Mouse (Mus musculus): ENCODE data around the gene Ubald1. TPM values are rescaled to one million over a fixed set of nuclear protein-coding genes. Genes with fewer than 3 reads are reported as not detected.

Gene Ubald1
- polyA plus RNA-seq, 1 experiment from 2014 or later: 26.4 TPM

GRCm38 (mm10) chr16:4906559-4906958, 26.4 kb upstream of the Ubald1 start:
- H3K4me1 ChIP-seq (ENCODE audit: control insufficient read depth, insufficient read depth, low read length): no peaks in the 10 kb centered on the region
- no peak overlapping the region for H3K4me2 ChIP-seq (ENCODE audit: low read depth, low read length)
- no peaks in the 10 kb centered on the region for H3K9me3 ChIP-seq (replicated peaks; ENCODE audit: control insufficient read depth, low read length)
- ATAC-seq (replicated peaks; ENCODE audit: insufficient number of reproducible peaks, low FRiP score, low TSS enrichment, low read depth) (no peak), DNase-seq (ENCODE audit: low spot score) (no peak)
- no peak overlapping the region for H3K4me3 ChIP-seq (ENCODE audit: low read depth, low read length)
- H3K9ac ChIP-seq (replicated peaks; ENCODE audit: low read length): no peak overlapping the region
- no peaks in the 10 kb centered on the region; the same call in 1 of the 2 replicates for H3K36me3 ChIP-seq (replicated peaks; ENCODE audit: control insufficient read depth, insufficient read depth, low read depth, low read length)
- H3K27me3 ChIP-seq (ENCODE audit: control insufficient read depth, insufficient read depth, low read length): no peaks in the 10 kb centered on the region
- no peak overlapping the region for H3K27ac ChIP-seq (replicated peaks; ENCODE audit: low read depth, low read length)

DNA sequence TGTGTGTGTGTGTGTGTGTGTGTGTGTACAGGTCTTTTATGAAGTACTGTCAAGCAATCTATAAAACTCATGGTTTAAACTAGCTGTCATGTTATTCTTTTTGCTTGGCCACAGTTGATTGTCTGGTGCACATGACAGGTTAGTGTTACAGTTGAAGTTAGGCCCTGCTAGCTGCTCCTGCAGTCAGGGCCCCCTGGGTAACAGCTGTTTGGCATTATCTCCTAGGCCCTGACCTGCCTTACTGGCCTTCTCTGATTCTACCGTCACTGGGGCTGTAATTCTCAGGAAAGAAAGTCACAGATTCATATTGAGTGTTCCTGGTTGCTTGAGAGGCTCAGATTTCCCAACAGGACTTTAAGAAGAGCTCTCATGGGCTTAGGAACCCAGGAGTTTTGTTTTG, 25.5 kb upstream of the Ubald1 start:
- no peak overlapping the region for H3K9ac ChIP-seq (replicated peaks; ENCODE audit: low read length)
- no peaks in the 10 kb centered on the region for H3K36me3 ChIP-seq (replicated peaks; ENCODE audit: control insufficient read depth, insufficient read depth, low read depth, low read length)
- H3K4me3 ChIP-seq (ENCODE audit: low read depth, low read length): no peak overlapping the region
- H3K27ac ChIP-seq (replicated peaks; ENCODE audit: low read depth, low read length): no peak overlapping the region
- H3K9me3 ChIP-seq (replicated peaks; ENCODE audit: control insufficient read depth, low read length): no peaks in the 10 kb centered on the region
- no peaks in the 10 kb centered on the region for H3K27me3 ChIP-seq (ENCODE audit: control insufficient read depth, insufficient read depth, low read length)
- no peaks in the 10 kb centered on the region for H3K4me1 ChIP-seq (ENCODE audit: control insufficient read depth, insufficient read depth, low read length)
- DNase-seq (ENCODE audit: low spot score) (peak; percentile 65), ATAC-seq (replicated peaks; ENCODE audit: insufficient number of reproducible peaks, low FRiP score, low TSS enrichment, low read depth) (no peak)
- H3K4me2 ChIP-seq (ENCODE audit: low read depth, low read length): no peak overlapping the region
- WGBS: 12% methylated on average over 1 of the region's 1 CpGs

DNA sequence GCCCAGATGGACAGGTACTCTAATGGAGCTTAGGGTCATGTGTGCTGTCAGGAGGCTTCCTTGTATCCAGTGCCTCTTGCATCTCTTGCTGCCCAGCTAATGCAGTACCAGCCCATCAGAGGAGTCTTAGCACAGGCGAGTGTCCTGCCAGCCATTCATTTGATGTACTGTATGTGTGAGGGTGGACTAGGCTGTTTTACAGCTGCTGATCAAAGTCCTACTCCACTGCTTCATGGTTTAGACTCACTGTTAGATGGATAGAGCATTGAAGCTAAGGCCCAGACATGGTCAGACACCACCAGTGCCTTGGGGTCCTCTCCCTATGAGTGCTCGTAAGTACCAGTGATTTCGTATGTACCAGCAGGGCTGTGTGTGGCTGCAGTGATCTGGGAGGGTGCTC, 24.8 kb upstream of the Ubald1 start:
- Histone ChIP-seq H3K27me3 (ENCODE audit: control insufficient read depth, insufficient read depth, low read length) (no peaks in the 10 kb centered on the region), H3K4me2 (ENCODE audit: low read depth, low read length) (no peak overlapping the region), H3K4me1 (ENCODE audit: control insufficient read depth, insufficient read depth, low read length) (no peaks in the 10 kb centered on the region), H3K9me3 (replicated peaks; ENCODE audit: control insufficient read depth, low read length) (no peaks in the 10 kb centered on the region), H3K9ac (replicated peaks; ENCODE audit: low read length) (no peak overlapping the region), H3K27ac (replicated peaks; ENCODE audit: low read depth, low read length) (no peak overlapping the region), H3K4me3 (ENCODE audit: low read depth, low read length) (no peak overlapping the region), H3K36me3 (replicated peaks; ENCODE audit: control insufficient read depth, insufficient read depth, low read depth, low read length) (no peaks in the 10 kb centered on the region)
- WGBS: 90% methylated on average over 3 of the region's 3 CpGs
- DNase-seq (ENCODE audit: low spot score): no peak
- no peak for ATAC-seq (replicated peaks; ENCODE audit: insufficient number of reproducible peaks, low FRiP score, low TSS enrichment, low read depth)

DNA sequence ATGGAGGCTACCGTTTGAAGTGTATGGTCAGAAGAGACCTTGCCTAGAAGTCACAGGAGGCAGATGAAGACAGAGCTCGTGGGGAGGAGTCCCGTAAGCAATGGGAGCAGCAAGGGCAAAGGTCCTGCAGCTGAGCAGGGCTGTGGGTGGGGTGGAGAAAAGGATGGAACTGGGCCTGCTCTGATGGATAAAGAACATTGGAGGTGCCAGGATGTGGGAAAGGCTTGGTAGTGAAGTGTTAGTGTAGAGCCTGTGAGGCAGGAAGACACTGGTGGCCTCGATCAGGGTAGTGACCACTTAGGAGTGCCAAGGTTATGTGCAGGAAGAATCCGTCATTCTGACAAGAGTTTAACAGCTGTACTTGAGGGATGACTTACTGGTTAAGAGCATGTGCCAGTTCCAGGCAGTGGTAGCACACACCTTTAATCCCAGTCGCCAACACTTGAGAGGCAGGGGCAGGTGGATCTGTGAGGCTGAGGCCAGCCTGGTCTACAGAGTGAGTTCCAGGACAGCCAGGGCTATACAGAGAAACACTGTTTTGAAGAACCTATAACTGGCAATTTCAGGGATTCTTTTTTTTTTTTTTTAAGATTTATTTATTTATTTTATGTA, 23.5 kb upstream of the Ubald1 start:
- no peak overlapping the region for H3K4me3 ChIP-seq (ENCODE audit: low read depth, low read length)
- no peaks in the 10 kb centered on the region for H3K27me3 ChIP-seq (ENCODE audit: control insufficient read depth, insufficient read depth, low read length)
- no peak overlapping the region for H3K27ac ChIP-seq (replicated peaks; ENCODE audit: low read depth, low read length)
- H3K9ac ChIP-seq (replicated peaks; ENCODE audit: low read length): no peak overlapping the region
- H3K4me1 ChIP-seq (ENCODE audit: control insufficient read depth, insufficient read depth, low read length): no peaks in the 10 kb centered on the region
- DNase-seq (ENCODE audit: low spot score): no peak
- no peaks in the 10 kb centered on the region for H3K36me3 ChIP-seq (replicated peaks; ENCODE audit: control insufficient read depth, insufficient read depth, low read depth, low read length)
- H3K4me2 ChIP-seq (ENCODE audit: low read depth, low read length): no peak overlapping the region
- 84% methylated on average over 6 of the region's 6 CpGs for WGBS
- H3K9me3 ChIP-seq (replicated peaks; ENCODE audit: control insufficient read depth, low read length): no peaks in the 10 kb centered on the region
- no peak for ATAC-seq (replicated peaks; ENCODE audit: insufficient number of reproducible peaks, low FRiP score, low TSS enrichment, low read depth)

GRCm38 (mm10) chr16:4902390-4902789, 22.3 kb upstream of the Ubald1 start:
- H3K27ac ChIP-seq (replicated peaks; ENCODE audit: low read depth, low read length): no peak overlapping the region
- H3K36me3 ChIP-seq (replicated peaks; ENCODE audit: control insufficient read depth, insufficient read depth, low read depth, low read length): no peaks in the 10 kb centered on the region
- H3K4me3 ChIP-seq (ENCODE audit: low read depth, low read length): no peak overlapping the region
- 76% methylated on average over 2 of the region's 2 CpGs for WGBS
- H3K9ac ChIP-seq (replicated peaks; ENCODE audit: low read length): no peak overlapping the region
- H3K4me1 ChIP-seq (ENCODE audit: control insufficient read depth, insufficient read depth, low read length): no peaks in the 10 kb centered on the region
- no peak overlapping the region for H3K4me2 ChIP-seq (ENCODE audit: low read depth, low read length)
- no peaks in the 10 kb centered on the region for H3K9me3 ChIP-seq (replicated peaks; ENCODE audit: control insufficient read depth, low read length)
- ATAC-seq (replicated peaks; ENCODE audit: insufficient number of reproducible peaks, low FRiP score, low TSS enrichment, low read depth): no peak
- no peaks in the 10 kb centered on the region for H3K27me3 ChIP-seq (ENCODE audit: control insufficient read depth, insufficient read depth, low read length)
- no peak for DNase-seq (ENCODE audit: low spot score)

DNA sequence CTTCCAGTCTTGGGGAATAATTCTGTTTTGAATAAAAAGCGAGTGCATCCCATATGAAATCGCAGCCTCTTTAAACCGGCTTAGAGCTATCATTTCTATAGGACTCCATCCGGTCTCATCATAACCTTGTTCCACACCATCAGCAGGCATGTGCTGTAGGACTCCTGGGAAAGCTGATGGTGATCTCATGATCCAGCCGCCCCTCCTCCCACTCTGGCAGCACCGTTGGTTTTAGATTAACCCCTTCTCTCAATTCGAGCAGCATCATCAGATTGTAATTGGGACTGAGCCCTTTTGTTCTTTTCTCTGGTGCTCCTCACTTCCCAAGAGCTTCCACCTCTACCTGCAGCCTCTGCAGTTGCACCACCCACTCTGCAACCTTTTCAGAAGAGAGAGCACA, 21.1 kb upstream of the Ubald1 start:
- WGBS: 59% methylated on average over 7 of the region's 7 CpGs
- DNase-seq (ENCODE audit: low spot score): no peak
- Histone ChIP-seq H3K4me2 (ENCODE audit: low read depth, low read length) (no peak overlapping the region), H3K9ac (replicated peaks; ENCODE audit: low read length) (no peak overlapping the region), H3K36me3 (replicated peaks; ENCODE audit: control insufficient read depth, insufficient read depth, low read depth, low read length) (no peaks in the 10 kb centered on the region), H3K27ac (replicated peaks; ENCODE audit: low read depth, low read length) (no peak overlapping the region), H3K9me3 (replicated peaks; ENCODE audit: control insufficient read depth, low read length) (no peaks in the 10 kb centered on the region), H3K4me1 (ENCODE audit: control insufficient read depth, insufficient read depth, low read length) (no peaks in the 10 kb centered on the region), H3K4me3 (ENCODE audit: low read depth, low read length) (no peak overlapping the region), H3K27me3 (ENCODE audit: control insufficient read depth, insufficient read depth, low read length) (no peaks in the 10 kb centered on the region)
- no peak for ATAC-seq (replicated peaks; ENCODE audit: insufficient number of reproducible peaks, low FRiP score, low TSS enrichment, low read depth)

- Histone ChIP-seq H3K27me3 (ENCODE audit: control insufficient read depth, insufficient read depth, low read length) (no peaks in the 10 kb centered on the region), H3K4me3 (ENCODE audit: low read depth, low read length) (no peak overlapping the region), H3K4me2 (ENCODE audit: low read depth, low read length) (no peak overlapping the region), H3K27ac (replicated peaks; ENCODE audit: low read depth, low read length) (no peak overlapping the region), H3K9me3 (replicated peaks; ENCODE audit: control insufficient read depth, low read length) (no peaks in the 10 kb centered on the region), H3K36me3 (replicated peaks; ENCODE audit: control insufficient read depth, insufficient read depth, low read depth, low read length) (no peaks in the 10 kb centered on the region), H3K9ac (replicated peaks; ENCODE audit: low read length) (no peak overlapping the region), H3K4me1 (ENCODE audit: control insufficient read depth, insufficient read depth, low read length) (no peaks in the 10 kb centered on the region)
- ATAC-seq (replicated peaks; ENCODE audit: insufficient number of reproducible peaks, low FRiP score, low TSS enrichment, low read depth): no peak
- 91% methylated on average over 2 of the region's 2 CpGs for WGBS
- no peak for DNase-seq (ENCODE audit: low spot score)
Observed at GRCm38 (mm10) chr16:4899711-4900110, 19.6 kb upstream of the Ubald1 start.

DNA sequence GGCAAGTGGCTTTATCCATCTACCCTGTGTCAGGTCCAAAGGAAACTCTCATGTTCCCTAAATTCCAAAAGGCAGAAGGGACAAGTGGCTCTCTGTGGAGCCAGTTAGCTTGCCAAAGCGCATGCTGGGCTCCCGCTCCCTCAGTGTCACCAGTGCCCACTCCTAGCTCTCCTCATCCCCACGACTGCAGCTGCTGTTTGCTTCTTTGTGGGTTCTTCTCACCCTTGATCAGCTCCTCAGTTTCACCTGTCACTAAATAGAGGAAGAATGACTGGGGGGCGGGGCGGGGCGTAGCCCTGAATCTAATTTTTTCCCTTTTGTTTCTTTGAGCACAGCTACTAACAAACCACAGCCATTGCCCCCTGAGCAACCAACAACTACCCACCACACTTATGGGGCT, 18.8 kb upstream of the Ubald1 start:
- Histone ChIP-seq H3K9ac (replicated peaks; ENCODE audit: low read length) (no peak overlapping the region), H3K36me3 (replicated peaks; ENCODE audit: control insufficient read depth, insufficient read depth, low read depth, low read length) (no peaks in the 10 kb centered on the region), H3K27me3 (ENCODE audit: control insufficient read depth, insufficient read depth, low read length) (no peaks in the 10 kb centered on the region), H3K9me3 (replicated peaks; ENCODE audit: control insufficient read depth, low read length) (no peaks in the 10 kb centered on the region), H3K27ac (replicated peaks; ENCODE audit: low read depth, low read length) (no peak overlapping the region), H3K4me1 (ENCODE audit: control insufficient read depth, insufficient read depth, low read length) (no peaks in the 10 kb centered on the region), H3K4me3 (ENCODE audit: low read depth, low read length) (no peak overlapping the region), H3K4me2 (ENCODE audit: low read depth, low read length) (no peak overlapping the region)
- ATAC-seq (replicated peaks; ENCODE audit: insufficient number of reproducible peaks, low FRiP score, low TSS enrichment, low read depth): no peak
- DNase-seq (ENCODE audit: low spot score): no peak
- 91% methylated on average over 6 of the region's 6 CpGs for WGBS
